Mouse (Mus musculus) lung, adult 18-20 months (tissue): ENCODE results near the gene Olfr364-ps1.

Source experiments
- DNase-seq, 2 experiments: peaks; one replicate each; pipeline ENCODE4 v3.0.0; 2022; ENCODE audit warnings: mixed read lengths in 2 of 2

The Olfr364-ps1 gene

DNA sequence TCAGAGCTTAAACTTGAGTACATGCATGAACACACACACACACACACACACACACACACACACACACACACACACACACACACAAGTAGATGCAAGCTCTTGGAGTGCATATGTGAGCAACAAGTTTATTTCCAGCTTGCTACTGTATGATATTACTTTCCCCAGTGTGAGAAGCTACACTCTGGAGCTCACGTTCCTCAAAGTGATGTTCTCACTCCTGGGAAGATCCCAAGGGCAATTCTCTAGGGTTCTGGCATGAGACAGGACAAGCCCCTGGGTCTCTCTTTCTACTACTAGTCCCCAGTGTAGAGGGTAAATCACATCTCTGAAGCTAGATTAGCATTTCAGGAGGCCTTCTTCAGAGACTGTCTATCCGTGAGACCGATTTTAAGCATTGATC, at the start of gene Olfr364-ps1:
Gene Olfr364-ps1 (plus strand): TSS at position 301 of the 400 bp plus-strand sequence.
- DNase-seq, result no peak

DNA sequence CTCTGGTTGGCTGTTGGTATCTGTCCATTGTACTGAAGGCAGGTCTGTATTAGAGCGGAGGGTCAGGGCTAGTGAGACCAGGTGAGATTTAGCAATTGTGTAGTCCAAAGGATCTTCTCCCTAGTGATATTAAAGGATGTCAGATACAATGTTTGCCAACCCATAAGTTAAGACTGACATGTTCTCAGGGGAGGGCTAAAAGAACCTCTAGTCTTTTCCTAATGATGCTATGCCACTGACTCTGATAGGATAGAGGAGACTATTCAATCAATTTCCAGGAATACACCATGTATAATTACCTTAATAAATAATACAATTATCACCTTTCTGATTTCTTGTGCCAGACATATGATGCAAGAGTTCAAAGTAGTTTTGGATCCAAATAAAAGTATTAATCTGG, 21.3 kb upstream of the Olfr364-ps1 start, which contains the start of gene Olfr362:
Gene Olfr362 (minus strand): TSS at position 101 of the 400 bp plus-strand sequence.
- DNase-seq, result no peak

- DNase-seq, result no peak
Measured at GRCm38 (mm10) chr2:37187898-37188297, 48.8 kb downstream of the Olfr364-ps1 start, which contains the start of gene Olfr365. Gene Olfr365, plus strand, starts transcription at chr2:37188198.
